Mouse (Mus musculus) cerebellum, adult 11-12 months (tissue): ENCODE measurements around the gene Pdpn.
A peak's percentile ranks its signal among the peaks of the same experiment; 100 is the strongest.

Experiments
- DNase-seq: peaks from one replicate; pipeline ENCODE4 v3.0.0; 2022

Gene Pdpn

DNA sequence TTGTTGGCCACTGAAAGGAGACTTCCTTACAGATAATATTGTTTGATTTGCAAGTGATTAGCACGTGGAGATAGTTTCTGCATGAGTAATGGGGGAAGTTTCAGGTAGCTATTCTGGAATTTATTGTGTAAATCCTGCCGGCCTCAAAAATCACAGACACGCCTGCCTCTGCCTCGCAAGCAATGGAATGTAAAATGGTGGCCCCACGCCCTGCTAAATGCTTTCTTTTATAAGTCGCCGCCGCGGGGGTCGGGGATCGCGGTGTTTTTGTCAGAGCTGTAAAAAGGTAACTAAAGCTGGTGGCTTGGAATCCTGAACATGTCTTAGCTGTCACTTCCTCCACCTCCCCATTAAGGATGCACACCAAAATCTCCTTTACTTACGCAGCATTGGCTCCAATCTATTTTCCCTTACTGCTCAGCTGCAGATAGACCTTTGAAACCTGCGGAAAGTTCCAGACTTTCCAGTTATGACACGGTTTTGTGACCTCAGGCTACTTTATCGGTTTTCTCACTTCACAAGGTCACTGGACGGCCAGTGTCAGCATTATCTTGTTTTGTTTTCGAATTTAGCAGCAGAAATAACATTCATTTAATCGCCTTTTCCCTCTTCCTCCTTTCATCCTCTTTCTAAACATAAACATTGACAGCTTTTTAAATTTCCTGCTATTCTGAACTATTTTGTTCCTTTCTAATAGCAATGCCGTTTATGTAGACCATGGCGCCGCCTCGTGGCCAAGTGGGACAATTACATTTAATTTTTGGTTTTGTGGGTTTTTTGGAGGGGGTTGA, 60.9 kb downstream of the Pdpn start:
- peak; percentile 9 for DNase-seq

DNA sequence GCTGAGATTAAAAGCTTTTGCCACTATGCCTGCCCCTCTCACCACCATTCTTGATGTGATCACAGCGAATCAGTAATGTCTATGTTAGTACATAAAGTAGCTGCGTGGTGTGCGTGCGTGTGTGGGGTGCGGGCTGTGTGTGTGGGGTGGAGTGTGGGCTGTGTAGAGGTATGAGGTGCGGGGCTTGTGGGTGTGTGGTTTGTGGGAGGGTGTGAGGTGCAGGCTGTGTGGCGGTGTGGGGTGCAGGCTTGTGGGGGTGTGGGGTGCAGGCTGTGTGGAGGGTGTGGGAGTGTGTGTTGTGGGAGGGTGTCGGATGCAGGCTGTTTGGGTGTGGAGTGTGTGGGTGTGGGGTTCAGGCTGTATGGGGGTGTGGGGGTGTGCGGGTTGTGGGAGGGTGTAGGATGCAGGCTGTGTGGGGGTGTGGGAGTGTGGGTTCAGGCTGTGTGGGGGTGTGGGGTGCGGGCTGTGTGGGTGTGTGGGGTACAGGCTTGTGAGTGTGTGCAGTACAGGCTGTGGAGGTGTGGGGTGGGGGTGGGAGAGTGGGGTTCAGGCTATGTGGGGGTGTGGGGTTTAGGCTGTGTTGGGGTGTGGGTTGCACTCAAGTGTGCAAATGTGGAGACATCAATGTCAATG, 67.5 kb downstream of the Pdpn start:
- no peak for DNase-seq

DNA sequence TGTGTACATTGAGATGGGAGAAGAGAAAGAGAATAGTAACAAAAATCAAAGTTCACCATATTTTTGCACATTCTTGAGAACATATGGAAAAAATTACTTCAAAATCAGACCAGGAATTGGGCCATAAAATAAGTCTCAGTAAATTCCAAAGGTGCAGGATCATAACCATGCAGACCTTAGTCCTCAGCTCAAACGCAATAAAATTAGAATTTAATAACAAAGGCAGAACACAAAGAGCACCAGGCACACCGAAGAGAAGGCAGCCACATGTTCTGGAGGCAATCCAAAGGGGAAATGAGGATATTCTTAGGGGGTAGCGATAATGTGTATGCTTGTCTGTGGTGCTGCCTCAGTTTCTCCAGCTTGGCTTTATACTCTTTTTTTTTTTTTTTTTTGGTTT, 68.3 kb downstream of the Pdpn start:
- no peak for DNase-seq

DNA sequence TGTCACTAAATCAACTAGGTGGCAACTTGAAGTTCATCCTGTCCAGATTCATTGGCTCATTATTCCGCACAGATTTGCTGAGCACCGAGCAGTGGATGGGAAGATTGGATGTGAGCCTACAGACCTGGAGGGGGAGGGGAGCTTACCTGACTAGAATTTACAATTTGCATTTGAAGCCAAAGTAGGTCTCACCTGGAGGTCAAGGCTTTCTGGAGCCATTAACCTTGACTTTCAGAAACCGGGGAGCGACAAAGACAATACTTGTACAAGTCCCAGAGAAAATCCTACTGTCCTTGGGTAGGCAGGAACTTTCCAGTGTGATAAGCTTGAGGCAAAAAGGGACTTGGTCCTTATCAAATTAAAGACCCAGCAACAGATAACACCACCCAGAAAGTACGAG, 71.4 kb downstream of the Pdpn start:
- DNase-seq: no peak

DNA sequence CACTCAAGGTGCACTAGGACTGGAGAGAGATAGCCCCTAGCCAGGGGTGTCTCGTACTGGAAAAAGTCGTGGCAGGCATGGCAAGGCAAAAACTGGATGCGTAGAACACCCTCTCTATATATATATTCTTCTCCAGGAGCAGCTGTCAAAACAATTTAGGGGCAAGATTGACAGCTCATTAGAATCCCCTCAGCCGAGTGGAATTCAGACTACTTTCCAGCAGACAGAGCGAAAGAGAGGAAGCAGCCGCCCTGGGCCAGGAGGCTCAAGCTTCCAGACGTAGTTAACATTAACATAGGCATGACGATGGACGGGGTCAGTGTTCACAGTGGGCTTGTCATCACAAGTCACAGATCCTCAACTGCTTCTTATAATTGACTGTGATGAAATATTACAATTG, 73.5 kb downstream of the Pdpn start:
- DNase-seq: no peak

DNA sequence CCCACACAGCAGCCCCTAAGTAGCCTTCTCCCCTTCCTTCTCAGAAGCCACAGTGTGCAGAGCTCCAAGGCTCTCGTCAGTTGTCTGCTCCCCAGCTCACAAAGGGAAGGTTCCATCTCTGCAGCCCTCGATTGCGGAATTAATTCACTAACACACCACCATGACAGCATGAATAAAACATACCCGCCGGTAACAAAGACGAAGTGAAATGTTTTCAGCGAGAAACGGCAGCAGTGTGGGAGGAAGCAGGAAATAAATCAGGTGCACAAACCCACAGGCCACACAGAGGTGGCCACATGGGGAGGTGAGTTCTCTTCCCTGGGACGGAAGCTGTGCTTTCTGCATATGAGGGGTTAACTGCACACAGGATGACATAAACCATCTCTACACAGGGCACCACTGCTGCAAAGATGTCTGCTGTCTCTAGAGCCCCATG, 80.0 kb downstream of the Pdpn start:
- no peak for DNase-seq

DNA sequence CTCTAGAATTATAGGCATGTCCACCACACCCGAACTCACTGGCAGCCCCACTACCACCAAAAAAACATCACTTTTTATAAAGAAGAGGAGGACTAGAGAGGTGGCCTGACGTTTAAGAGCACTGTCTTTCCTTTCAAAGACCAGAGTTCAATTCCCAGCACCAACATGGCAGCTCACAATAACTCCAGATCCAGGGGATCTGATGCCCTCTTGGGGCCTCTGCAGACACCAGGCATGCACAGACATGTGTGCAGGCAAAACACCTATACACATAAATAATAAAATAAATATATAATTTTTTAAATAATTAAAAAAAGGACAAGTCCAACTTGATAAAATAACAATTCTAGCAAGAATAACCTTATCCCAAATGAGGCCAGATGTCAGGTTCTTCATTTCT, 80.5 kb downstream of the Pdpn start:
- no peak for DNase-seq
